Mouse (Mus musculus) right cerebral cortex, postnatal 4 days (tissue): ENCODE results near the gene Slc6a15.

Experiments
- DNase-seq: peaks from one replicate; pipeline ENCODE4 v3.0.0-alpha.2; 2022

The Slc6a15 gene

DNA sequence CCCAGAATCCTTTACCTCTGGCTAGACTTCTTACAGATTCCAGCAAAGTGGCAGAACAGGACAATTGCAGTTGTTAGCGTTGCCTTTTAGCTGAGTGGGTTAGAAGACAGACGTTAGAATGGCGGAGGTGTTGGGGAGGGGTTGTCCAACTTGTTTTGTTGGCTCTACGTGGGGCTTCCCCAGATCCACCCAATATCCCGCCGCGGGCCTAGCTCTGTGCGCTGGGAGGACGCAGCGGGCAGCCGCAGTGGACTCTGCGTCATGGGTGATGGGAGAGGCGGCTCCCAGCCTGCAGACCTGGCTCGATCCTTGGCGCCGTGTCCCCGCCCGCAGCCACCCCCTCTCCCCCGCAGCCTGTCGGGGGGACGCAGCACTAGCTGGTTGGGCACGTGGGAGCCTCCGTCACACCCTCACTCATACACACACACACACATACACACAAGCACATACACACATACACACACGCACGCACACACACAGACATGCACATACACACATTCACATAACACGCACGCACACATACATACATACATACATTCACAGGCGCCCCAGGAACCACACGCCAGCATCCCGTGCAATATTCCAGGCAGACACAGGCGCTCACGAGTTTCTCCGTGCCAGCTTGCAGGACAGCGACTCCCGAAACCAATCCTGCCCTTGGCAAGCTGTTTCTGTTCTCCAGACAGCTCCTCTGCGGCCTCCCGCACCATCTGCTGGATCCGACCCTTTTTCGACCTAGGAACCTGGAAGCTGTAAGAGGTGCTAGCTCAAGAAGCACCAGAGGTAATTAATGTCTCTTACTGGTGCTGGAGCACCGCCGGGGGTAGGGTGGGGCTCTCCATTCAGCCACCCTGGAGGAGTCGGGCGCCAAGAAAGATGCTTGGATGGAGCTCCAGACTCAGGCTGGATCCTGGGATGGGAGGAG lies at the start of gene Slc6a15:
TSS of gene Slc6a15 (plus strand) at position 413 of the 925 bp plus-strand sequence.
- peak; percentile 68 for DNase-seq

DNA sequence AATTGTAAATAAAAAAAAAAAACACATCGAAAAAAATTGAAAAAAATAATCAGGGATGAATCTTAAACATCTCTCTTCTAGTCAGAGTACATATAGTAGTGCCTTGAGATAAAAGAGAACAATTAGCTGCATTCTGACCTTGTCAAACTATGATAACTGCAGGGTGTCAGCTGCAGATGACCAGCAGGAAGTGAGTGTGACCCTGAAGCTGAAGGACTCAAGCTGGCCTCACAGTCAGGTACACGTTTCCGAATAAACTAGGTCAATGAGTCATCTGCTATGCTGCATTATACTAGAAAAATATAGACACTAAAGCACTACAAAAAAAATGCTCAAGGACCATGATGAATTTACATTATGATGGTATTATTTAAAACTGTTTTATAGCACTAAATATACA lies 45.6 kb upstream of the Slc6a15 start:
- no peak for DNase-seq

DNA sequence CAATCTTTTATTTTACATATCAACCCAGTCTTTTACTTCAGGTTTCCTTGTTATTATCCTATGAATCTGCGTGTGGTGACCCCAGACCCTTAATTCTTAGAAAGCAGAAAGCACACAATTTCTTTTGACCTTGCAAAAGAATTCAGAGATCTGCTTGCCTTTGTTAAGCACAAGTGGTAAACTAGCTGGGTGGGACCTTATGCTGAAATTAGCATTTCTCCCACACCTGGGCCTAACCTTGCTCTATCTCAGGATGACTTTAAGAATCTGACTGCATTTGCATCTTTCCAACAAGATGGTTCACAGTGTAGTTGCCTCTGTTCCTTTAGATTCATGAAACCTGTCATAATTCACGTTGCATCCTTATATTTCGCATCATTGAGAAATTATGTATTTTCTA lies 44.2 kb upstream of the Slc6a15 start:
- no peak for DNase-seq

DNA sequence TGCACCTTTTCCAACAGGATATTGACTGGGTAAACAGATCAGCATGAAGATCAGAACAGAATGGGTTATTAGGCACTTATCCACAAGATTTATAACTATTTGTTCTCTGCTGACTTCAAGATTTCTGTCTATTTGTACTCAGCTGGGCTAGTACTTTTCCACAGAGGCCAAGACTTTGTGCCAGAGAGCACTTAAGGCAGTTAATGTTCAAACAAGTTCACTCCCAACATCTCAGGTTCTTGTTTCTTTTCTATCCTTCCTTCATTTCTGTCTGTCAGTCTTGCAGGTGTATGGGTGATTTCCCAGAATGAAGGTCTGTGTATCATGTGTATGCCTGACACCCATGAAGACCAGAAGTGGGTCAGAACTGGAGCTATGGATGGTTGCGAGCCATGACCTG lies 33.3 kb upstream of the Slc6a15 start:
- DNase-seq = no peak

DNA sequence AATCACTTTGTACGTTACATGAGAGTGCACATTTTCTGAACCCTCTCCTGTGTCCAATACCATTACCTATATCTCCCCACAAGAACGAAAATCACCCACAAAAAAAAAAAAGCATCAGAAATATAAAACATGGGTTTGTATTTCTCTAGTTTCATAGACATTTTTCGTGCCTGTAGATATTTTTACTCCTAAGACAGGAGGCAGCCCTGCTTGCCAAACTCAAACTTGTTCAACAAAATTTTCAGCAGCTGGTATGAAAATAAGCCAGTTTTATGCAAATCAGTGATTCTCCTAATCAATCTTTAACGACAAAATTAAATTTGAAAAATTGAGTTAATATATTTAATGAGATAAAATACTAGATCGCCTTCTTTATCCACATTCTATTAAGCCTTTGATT lies 27.7 kb upstream of the Slc6a15 start:
- DNase-seq = no peak

GRCm38 (mm10) chr10:103346797-103347196 lies 20.8 kb upstream of the Slc6a15 start:
- no peak for DNase-seq

GRCm38 (mm10) chr10:103368296-103369080 lies 905 bp downstream of the Slc6a15 start:
- DNase-seq = peak; percentile 53

GRCm38 (mm10) chr10:103369081-103369420 lies 1.5 kb downstream of the Slc6a15 start:
- peak; percentile 56 for DNase-seq

DNA sequence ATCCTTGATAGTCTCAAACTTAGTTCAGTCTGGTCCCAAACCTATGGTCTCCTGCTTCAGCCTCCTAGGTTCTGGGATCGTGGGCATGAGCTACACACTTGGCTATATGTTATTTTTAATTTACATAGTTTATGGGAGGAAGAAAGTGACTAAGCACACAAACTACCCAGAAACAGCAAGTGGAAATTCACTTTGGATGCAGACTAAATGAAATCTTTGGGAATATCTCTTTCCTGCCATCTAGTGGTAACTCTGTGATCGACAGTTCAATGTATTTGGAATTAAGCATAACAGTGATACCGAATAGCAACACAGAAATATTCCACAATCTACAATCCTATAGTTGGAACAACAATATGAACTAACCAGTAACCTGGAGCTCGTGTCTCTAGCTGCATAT lies 34.6 kb downstream of the Slc6a15 start:
- DNase-seq = no peak

GRCm38 (mm10) chr10:103427717-103428116 lies 60.1 kb downstream of the Slc6a15 start:
- DNase-seq = no peak

- DNase-seq = no peak
Measured at GRCm38 (mm10) chr10:103442588-103442987, 75.0 kb downstream of the Slc6a15 start.

DNA sequence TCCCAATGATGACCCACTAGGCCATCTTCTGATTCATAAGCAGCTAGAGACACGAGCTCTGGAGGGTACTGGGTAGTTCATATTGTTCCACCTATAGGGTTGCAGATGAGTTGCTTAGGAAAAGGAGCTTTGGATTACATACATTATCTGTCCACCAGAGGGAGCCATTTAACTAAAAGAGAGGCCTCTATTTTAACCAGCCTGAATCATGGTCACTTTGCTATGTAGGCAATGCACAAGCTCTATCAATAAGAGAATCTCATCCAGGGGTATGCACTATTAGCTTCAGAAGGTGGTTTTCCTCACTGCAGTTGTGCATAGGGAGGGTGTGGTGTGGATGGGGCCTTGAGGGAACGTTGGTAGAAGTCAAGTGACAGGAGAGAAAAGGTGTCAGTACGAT lies 75.5 kb downstream of the Slc6a15 start:
- DNase-seq = no peak

GRCm38 (mm10) chr10:103448340-103448739 lies 80.8 kb downstream of the Slc6a15 start:
- no peak for DNase-seq

DNA sequence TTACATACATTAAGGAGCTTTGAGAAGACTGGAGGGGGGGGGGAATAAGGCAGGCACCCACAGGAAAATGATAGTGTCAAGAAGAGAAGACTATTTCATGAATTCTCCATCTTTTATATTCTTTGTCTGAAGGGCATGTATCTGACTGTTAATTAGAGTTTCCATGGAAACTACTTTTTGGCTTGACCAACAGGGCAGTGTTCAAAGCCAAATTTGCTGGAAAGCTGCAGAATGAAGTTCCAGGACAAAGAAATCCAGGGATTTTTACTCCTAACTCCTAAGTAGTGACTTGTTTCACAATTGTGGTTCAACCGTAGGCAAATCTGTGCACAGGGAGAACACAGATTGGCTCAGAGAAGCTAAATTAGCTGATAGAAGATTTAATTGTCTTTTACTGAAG lies 90.3 kb downstream of the Slc6a15 start:
- no peak for DNase-seq
